In the genomic region with DNA sequence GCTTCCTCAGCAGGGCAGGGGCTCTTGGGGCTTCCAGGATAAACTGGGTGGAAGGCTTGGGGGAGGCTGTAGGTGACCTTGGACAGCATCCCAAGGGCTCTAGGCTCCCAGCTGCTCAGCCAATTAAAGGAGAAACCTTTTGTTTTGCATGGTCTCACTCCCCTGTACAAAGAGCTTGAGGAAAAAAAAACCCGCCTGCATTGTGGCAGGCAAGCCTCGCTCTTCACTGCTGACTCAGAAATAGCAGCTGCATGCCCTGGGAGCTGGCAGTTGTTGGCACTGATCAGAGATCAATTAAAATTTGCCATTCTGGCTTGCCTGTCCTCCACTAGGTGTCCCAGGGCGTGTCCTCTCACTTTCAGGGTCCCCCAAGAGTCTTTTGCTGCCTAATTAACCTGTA, we compare ENCODE assay signal across 15 mouse cellular contexts.
DNase-seq lines count a peak whose midpoint lies in the region; ATAC-seq lines count a peak whose summit lies in the region.
"Had no signal": no experiment of that assay in that cellular context is flagged by ENCODE, and none has a peak within 500 bp of the region (broad histone marks: within the 10 kb centered on the region; RNA-seq: fewer than 3 reads in every experiment).

No protein-coding gene starts in this region.

- H3K9me3 ChIP-seq in hindbrain, embryonic 13.5 days: no peaks in the 10 kb centered on the region
- H3K9me3 ChIP-seq in neural tube, embryonic 14.5 days (ENCODE audit: control insufficient read depth, low read length): no peaks in the 10 kb centered on the region
- H3K9me3 ChIP-seq in intestine, embryonic 16.5 days (ENCODE audit: control insufficient read depth, low read length): no peaks in the 10 kb centered on the region
- H3K9me3 ChIP-seq: limb, embryonic 13.5 days had no signal

- no peak overlapping the region for H3K4me2 ChIP-seq in hindbrain, embryonic 13.5 days
- H3K4me2 ChIP-seq in neural tube, embryonic 14.5 days (ENCODE audit: low read depth, low read length): no peak overlapping the region
- no peak overlapping the region for H3K4me2 ChIP-seq in intestine, embryonic 16.5 days (ENCODE audit: low read depth, low read length)
- H3K4me2 ChIP-seq: limb, embryonic 13.5 days had no signal

- peak; percentile 41 for DNase-seq in embryo, embryonic 11 days
- DNase-seq in embryo, embryonic 10 days (ENCODE audit: low spot score): no peak
- DNase-seq in brain, adult 2 months (ENCODE audit: low read depth, low spot score): peak; percentile 37
- DNase-seq in urinary bladder, postnatal 36 days (ENCODE audit: low spot score in 2 of 2): no peak
- DNase-seq in spleen, postnatal 14 days (ENCODE audit: low spot score in 2 of 2): no peak
- DNase-seq: cerebellum, postnatal 14 days; kidney, adult 8-10 months; layer of hippocampus, adult 9-11 months; lung, postnatal 10 days; right cerebral cortex, postnatal 25 days had no signal

- no peak overlapping the region for H3K4me3 ChIP-seq in hindbrain, embryonic 13.5 days
- H3K4me3 ChIP-seq in neural tube, embryonic 14.5 days (ENCODE audit: low read depth, low read length): no peak overlapping the region
- no peak overlapping the region for H3K4me3 ChIP-seq in intestine, embryonic 16.5 days (ENCODE audit: low read length)
- H3K4me3 ChIP-seq: erythroblast, embryonic 14.5 days; limb, embryonic 13.5 days had no signal

- 0 out of 2 replicates have a peak overlapping the region, but pooled peaks have one; percentile 4 for H3K27ac ChIP-seq in hindbrain, embryonic 13.5 days
- no peak overlapping the region; the same call in 1 of the 2 replicates for H3K27ac ChIP-seq in neural tube, embryonic 14.5 days (ENCODE audit: low read depth, low read length)
- H3K27ac ChIP-seq in intestine, embryonic 16.5 days (ENCODE audit: low read length): no peak overlapping the region
- H3K27ac ChIP-seq: limb, embryonic 13.5 days had no signal

- H3K9ac ChIP-seq in hindbrain, embryonic 13.5 days: no peak overlapping the region
- H3K9ac ChIP-seq in neural tube, embryonic 14.5 days (replicated peaks; ENCODE audit: low read depth, low read length): no peak overlapping the region
- H3K9ac ChIP-seq in intestine, embryonic 16.5 days (ENCODE audit: low read depth, low read length): no peak overlapping the region
- H3K9ac ChIP-seq: limb, embryonic 13.5 days had no signal

- H3K4me1 ChIP-seq in hindbrain, embryonic 13.5 days (replicated peaks): peaks cover 32% of the 10 kb centered on the region
- peaks cover 10% of the 10 kb centered on the region for H3K4me1 ChIP-seq in neural tube, embryonic 14.5 days (ENCODE audit: control insufficient read depth, insufficient read depth, low read length)
- H3K4me1 ChIP-seq in intestine, embryonic 16.5 days (ENCODE audit: control insufficient read depth, insufficient read depth, low read length): peaks cover 12% of the 10 kb centered on the region

- H3K36me3 ChIP-seq in hindbrain, embryonic 13.5 days: no peaks in the 10 kb centered on the region
- no peaks in the 10 kb centered on the region for H3K36me3 ChIP-seq in neural tube, embryonic 14.5 days (ENCODE audit: control insufficient read depth, insufficient read depth, low read length)
- H3K36me3 ChIP-seq in intestine, embryonic 16.5 days (ENCODE audit: control insufficient read depth, insufficient read depth, low read length): no peaks in the 10 kb centered on the region
- H3K36me3 ChIP-seq: limb, embryonic 13.5 days had no signal

- 0 out of 2 replicates have a peak, but pooled peaks have one; percentile 10 for ATAC-seq in hindbrain, embryonic 13.5 days (ENCODE audit: low FRiP score)
- ATAC-seq in neural tube, embryonic 14.5 days (ENCODE audit: low read depth): peak; percentile 51; the same call in 1 of the 2 replicates
- no peak for ATAC-seq in intestine, embryonic 16.5 days

- peaks cover 4% of the 10 kb centered on the region; the same call in 1 of the 2 replicates for H3K27me3 ChIP-seq in hindbrain, embryonic 13.5 days
- no peaks in the 10 kb centered on the region for H3K27me3 ChIP-seq in neural tube, embryonic 14.5 days (ENCODE audit: control insufficient read depth, insufficient read depth, low read length)
- no peaks in the 10 kb centered on the region for H3K27me3 ChIP-seq in intestine, embryonic 16.5 days (replicated peaks; ENCODE audit: control insufficient read depth, insufficient read depth, low read length)
- H3K27me3 ChIP-seq: limb, embryonic 13.5 days had no signal

- 12% methylated on average over 3 of the region's 3 CpGs for WGBS in hindbrain, embryonic 13.5 days
- WGBS in neural tube, embryonic 14.5 days: 17% methylated on average over 3 of the region's 3 CpGs
- WGBS in intestine, embryonic 16.5 days: 50% methylated on average over 3 of the region's 3 CpGs

Comparison
In these comparisons a context has a peak if more than half of its experiments do, and no peak if none do; other contexts are left out.
1. DNase-seq: peak in embryo, embryonic 11 days (single experiment) and brain, adult 2 months (single experiment); none in embryo, embryonic 10 days (single experiment), urinary bladder, postnatal 36 days (0 of 2) and spleen, postnatal 14 days (0 of 2).